Mouse (Mus musculus): Measurements from ENCODE around the gene Aplp2. TPM values are rescaled to one million over a fixed set of nuclear protein-coding genes. Genes with fewer than 3 reads are reported as not detected.

The Aplp2 gene
- polyA plus RNA-seq, 1 experiment from 2014 or later = 385 TPM

- no peaks in the 10 kb centered on the region for H3K4me1 ChIP-seq (ENCODE audit: control insufficient read depth in 2 of 2, insufficient read depth in 2 of 2, low read length in 2 of 2)
- H3K27ac ChIP-seq (replicated peaks in 1 of 2; ENCODE audit: control insufficient read depth in 1 of 2, insufficient read depth in 1 of 2, low read depth in 2 of 2, low read length in 2 of 2) = no peak overlapping the region
- H3K9ac ChIP-seq (ENCODE audit: low read length) = no peak overlapping the region
- no peaks in the 10 kb centered on the region for H3K27me3 ChIP-seq (ENCODE audit: control insufficient read depth, insufficient read depth, low read length)
- H3K4me3 ChIP-seq (ENCODE audit: control insufficient read depth in 1 of 2, insufficient read depth in 1 of 2, low read depth in 1 of 2, low read length in 2 of 2) = no peak overlapping the region
- H3K4me2 ChIP-seq (ENCODE audit: low read length) = no peak overlapping the region
- no peak for ATAC-seq (ENCODE audit: insufficient number of reproducible peaks, insufficient read depth, low FRiP score, low read depth)
- H3K9me3 ChIP-seq (ENCODE audit: control insufficient read depth, low read length) = no peaks in the 10 kb centered on the region
- H3K36me3 ChIP-seq (ENCODE audit: control insufficient read depth, insufficient read depth, low read length) = no peaks in the 10 kb centered on the region
- WGBS = 79% methylated on average over 8 of the region's 8 CpGs
Measured at GRCm38 (mm10) chr9:31108464-31108863, 103.2 kb downstream of the Aplp2 start.

Other genes starting within 250 kb of the Aplp2 start
- 8.2 and 9.2 TPM in 2 replicates for gene Zbtb44, start 181.2 kb downstream of the Aplp2 start, polyA plus RNA-seq (2014; fragmentation: Nextera tagmentation; extraction: Ambion mirVana)
- gene St14, start 80.0 kb downstream of the Aplp2 start, polyA plus RNA-seq (2014; fragmentation: Nextera tagmentation; extraction: Ambion mirVana) = 0.58 and 0.85 TPM in 2 replicates
- gene Prdm10, start 68.7 kb upstream of the Aplp2 start, polyA plus RNA-seq (2014; fragmentation: Nextera tagmentation; extraction: Ambion mirVana) = 3.7 and 4.2 TPM in 2 replicates
- 17.1 and 18.2 TPM in 2 replicates for gene Nfrkb, start 174.4 kb upstream of the Aplp2 start, polyA plus RNA-seq (2014; fragmentation: Nextera tagmentation; extraction: Ambion mirVana)

Data from heart, embryonic 14.5 days (tissue).